Mouse (Mus musculus): Measurements from ENCODE around the gene Gm49395. TPM values are rescaled to one million over a fixed set of nuclear protein-coding genes. Genes with fewer than 3 reads are reported as not detected.

Gene Gm49395
- polyA plus RNA-seq, 1 experiment from 2014 or later, result 8.8 TPM

- peaks cover 8% of the 10 kb centered on the region; the same call in 1 of the 2 replicates for H3K36me3 ChIP-seq (ENCODE audit: insufficient read depth, low read length)
- 26% methylated on average over 2 of the region's 2 CpGs for WGBS
- H3K4me2 ChIP-seq (replicated peaks; ENCODE audit: low read depth, low read length), result no peak overlapping the region
- H3K9me3 ChIP-seq (ENCODE audit: low read length), result no peaks in the 10 kb centered on the region
- no peaks in the 10 kb centered on the region for H3K4me1 ChIP-seq (ENCODE audit: insufficient read depth, low read length)
- no peak overlapping the region for H3K4me3 ChIP-seq (ENCODE audit: low read length)
- H3K27ac ChIP-seq (ENCODE audit: low read length), result no peak overlapping the region
- no peaks in the 10 kb centered on the region for H3K27me3 ChIP-seq (ENCODE audit: insufficient read depth, low read length)
- H3K9ac ChIP-seq (replicated peaks; ENCODE audit: low read length), result no peak overlapping the region
- ATAC-seq (ENCODE audit: low FRiP score, low TSS enrichment), result peak; percentile 6; the same call in 1 of the 2 replicates
Measured at GRCm38 (mm10) chr13:114987161-114987560, 114.6 kb downstream of the Gm49395 start.

Other genes with a start within 250 kb of the Gm49395 start
- 2.2 and 2.4 TPM in 2 replicates for gene Itga2, start 169.8 kb downstream of the Gm49395 start, polyA plus RNA-seq (2015; fragmentation: Nextera tagmentation; extraction: Ambion mirVana)
- 5.8 and 7.5 TPM in 2 replicates for gene Pelo, start 11.7 kb downstream of the Gm49395 start, polyA plus RNA-seq (2015; fragmentation: Nextera tagmentation; extraction: Ambion mirVana)
- gene Itga1, start within 50 bp of the Gm49395 start, polyA plus RNA-seq (2015; fragmentation: Nextera tagmentation; extraction: Ambion mirVana), result 32.2 and 32.5 TPM in 2 replicates

All from kidney, embryonic 16.5 days (tissue).